ENCODE assay signal across 12 mouse cellular contexts in genomic region chr12:81139463-81139862, GRCm38 (mm10).
"Had no signal": no experiment of that assay in that cellular context is flagged by ENCODE, and none has a peak within 500 bp of the region (broad histone marks: within the 10 kb centered on the region; RNA-seq: fewer than 3 reads in every experiment).

No protein-coding gene starts in this region.

- H3K4me3 ChIP-seq: left cerebral cortex, adult 2 months; liver, embryonic 12.5 days; midbrain, embryonic 12.5 days; neural tube, embryonic 13.5 days; stomach, embryonic 15.5 days had no signal

- H3K9ac ChIP-seq: liver, embryonic 12.5 days; lung, embryonic 14.5 days; midbrain, embryonic 12.5 days; neural tube, embryonic 13.5 days; stomach, embryonic 15.5 days had no signal

- H3K36me3 ChIP-seq: liver, embryonic 12.5 days; neural tube, embryonic 13.5 days; stomach, embryonic 15.5 days had no signal

- ATAC-seq: liver, embryonic 12.5 days; midbrain, embryonic 16.5 days had no signal

- H3K9me3 ChIP-seq: liver, embryonic 12.5 days; midbrain, embryonic 12.5 days; neural tube, embryonic 13.5 days; stomach, embryonic 15.5 days had no signal

- H3K27ac ChIP-seq: left cerebral cortex, adult 2 months; liver, embryonic 12.5 days; midbrain, embryonic 12.5 days; neural tube, embryonic 13.5 days; stomach, embryonic 15.5 days had no signal

- H3K27me3 ChIP-seq: liver, embryonic 12.5 days; neural tube, embryonic 13.5 days; stomach, embryonic 15.5 days had no signal

- H3K4me1 ChIP-seq: stomach, embryonic 15.5 days had no signal

- H3K4me2 ChIP-seq: liver, embryonic 12.5 days; lung, embryonic 14.5 days; midbrain, embryonic 12.5 days; neural tube, embryonic 13.5 days; stomach, embryonic 15.5 days had no signal

- DNase-seq: kidney, postnatal 25 days; lung, embryonic 14.5 days; lung, postnatal 10 days; lung, postnatal 4 days; right cerebral cortex, postnatal 14 days; thymus, postnatal 4 days had no signal
